Mouse (Mus musculus) stomach, embryonic 16.5 days (tissue): ENCODE data around the gene Hmga2. TPM values are rescaled to one million over a fixed set of nuclear protein-coding genes. Genes with fewer than 3 reads are reported as not detected.
"Not testable (repeated sequence)": the region's sequence is repeated elsewhere in the genome, so short reads cannot be mapped to it uniquely, and the experiment has no call there.

ENCODE experiments used
- ATAC-seq: fragments of 200-750 bp; cut with Nextera tagmentation; 2 replicates; pipeline ENCODE4 v1.8.0; 2017; ENCODE audit warnings: moderate number of reproducible peaks, moderate TSS enrichment; ENCODE audit not compliant: insufficient read depth, low FRiP score
- H3K27ac ChIP-seq: fragments of 300-500 bp; sonication (generic); 2 replicates; pipeline ENCODE4 v1.5.1; 2014; ENCODE audit warnings: low read length
- H3K27me3 ChIP-seq: fragments of 300-500 bp; sonication (generic); 2 replicates; pipeline ENCODE4 v1.6.1; 2014; ENCODE audit warnings: low read length, control low read depth, mixed read lengths; ENCODE audit not compliant: control insufficient read depth, insufficient read depth
- H3K36me3 ChIP-seq: fragments of 300-500 bp; sonication (generic); 2 replicates; pipeline ENCODE4 v1.6.1; 2014; ENCODE audit warnings: low read length; ENCODE audit not compliant: control insufficient read depth, insufficient read depth
- H3K4me1 ChIP-seq: fragments of 300-500 bp; sonication (generic); 2 replicates; pipeline ENCODE4 v1.6.1; 2014; ENCODE audit warnings: low read length, control low read depth, mixed read lengths; ENCODE audit not compliant: control insufficient read depth, insufficient read depth
- H3K4me2 ChIP-seq: fragments of 300-500 bp; sonication (generic); 2 replicates; pipeline ENCODE4 v1.6.1; 2014; ENCODE audit warnings: low read depth, low read length, mixed read lengths
- H3K4me3 ChIP-seq: fragments of 300-500 bp; sonication (generic); replicated peaks from 2 replicates; pipeline ENCODE4 v1.5.1; 2014; ENCODE audit warnings: mild to moderate bottlenecking, low read length
- H3K9ac ChIP-seq: fragments of 300-500 bp; sonication (generic); 2 replicates; pipeline ENCODE4 v1.6.1; 2014; ENCODE audit warnings: low read length
- H3K9me3 ChIP-seq: fragments of 300-500 bp; sonication (generic); replicated peaks from 2 replicates; pipeline ENCODE4 v1.6.1; 2016; ENCODE audit warnings: low read length, control low read depth; ENCODE audit not compliant: control insufficient read depth
- WGBS: fragments of 180-500 bp; shearing (Covaris S2); extraction: QIAGEN DNeasy Blood & Tissue Kit; methylation state at CpG from one replicate; pipeline ENCODE4 v1.1.7; 2014; 5-methylcytosine and 5-hydroxymethylcytosine counted together
- polyA plus RNA-seq: library from polyadenylated mRNA; unstranded; fragments of >200 nt; fragmentation: Nextera tagmentation; extraction: Ambion mirVana; gene quantifications from 2 replicates; pipeline ENCODE4 v1.2.1, GENCODE M21; 2015

Gene Hmga2
- polyA plus RNA-seq, 1 experiment from 2014 or later = 17.7 TPM

- H3K27ac ChIP-seq = 0 out of 2 replicates have a peak overlapping the region, but pooled peaks have one; percentile 2
- H3K9ac ChIP-seq = no peak overlapping the region
- no peak for ATAC-seq
- WGBS = 62% methylated on average over 21 of the region's 21 CpGs
- H3K27me3 ChIP-seq = no peaks in the 10 kb centered on the region
- no peaks in the 10 kb centered on the region for H3K9me3 ChIP-seq
- no peak overlapping the region for H3K4me2 ChIP-seq
- H3K4me1 ChIP-seq = peaks cover 32% of the 10 kb centered on the region
- no peak overlapping the region for H3K4me3 ChIP-seq
- H3K36me3 ChIP-seq = no peaks in the 10 kb centered on the region
Measured at GRCm38 (mm10) chr10:120369187-120369805, 107.0 kb downstream of the Hmga2 start.

- Histone ChIP-seq H3K27ac (peak overlapping the region; percentile 67), H3K4me1 (peaks cover 32% of the 10 kb centered on the region), H3K4me2 (peak overlapping the region; percentile 22; the same call in 1 of the 2 replicates)
- H3K36me3 ChIP-seq, H3K27me3 ChIP-seq, H3K9ac ChIP-seq, ATAC-seq, H3K9me3 ChIP-seq, H3K4me3 ChIP-seq: not testable (repeated sequence)
- WGBS = 80% methylated on average over 3 of the region's 3 CpGs
Measured at GRCm38 (mm10) chr10:120366173-120366592, 110.1 kb downstream of the Hmga2 start.

GRCm38 (mm10) chr10:120365380-120366172 lies 110.7 kb downstream of the Hmga2 start:
- no peaks in the 10 kb centered on the region; the same call in 1 of the 2 replicates for H3K36me3 ChIP-seq
- H3K9ac ChIP-seq = peak overlapping the region; percentile 46
- H3K4me2 ChIP-seq = peak overlapping the region; percentile 22
- ATAC-seq = peak; percentile 71; the same call in 1 of the 2 replicates
- H3K9me3 ChIP-seq = no peaks in the 10 kb centered on the region
- peaks cover 32% of the 10 kb centered on the region for H3K4me1 ChIP-seq
- peak overlapping the region; percentile 67 for H3K27ac ChIP-seq
- WGBS = 26% methylated on average over 24 of the region's 24 CpGs
- no peak overlapping the region; the same call in 1 of the 2 replicates for H3K4me3 ChIP-seq
- H3K27me3 ChIP-seq = no peaks in the 10 kb centered on the region

- H3K4me3 ChIP-seq = no peak overlapping the region
Measured at GRCm38 (mm10) chr10:120363983-120364582, 112.2 kb downstream of the Hmga2 start.

GRCm38 (mm10) chr10:120363298-120363982 lies 112.8 kb downstream of the Hmga2 start:
- ATAC-seq, H3K36me3 ChIP-seq, H3K4me2 ChIP-seq, H3K27me3 ChIP-seq, H3K4me3 ChIP-seq, H3K9me3 ChIP-seq, H3K9ac ChIP-seq, H3K27ac ChIP-seq: not testable (repeated sequence)
- peaks cover 25% of the 10 kb centered on the region for H3K4me1 ChIP-seq
- 78% methylated on average over 9 of the region's 11 CpGs for WGBS

More at GRCm38 (mm10) chr10:120363983-120364582, 112.2 kb downstream of the Hmga2 start:
- Histone ChIP-seq H3K9ac (no peak overlapping the region), H3K4me1 (peaks cover 26% of the 10 kb centered on the region), H3K9me3 (no peaks in the 10 kb centered on the region), H3K36me3 (no peaks in the 10 kb centered on the region; the same call in 1 of the 2 replicates), H3K27ac (no peak overlapping the region), H3K4me2 (no peak overlapping the region), H3K27me3 (no peaks in the 10 kb centered on the region)
- ATAC-seq = no peak
- 61% methylated on average over 20 of the region's 20 CpGs for WGBS

GRCm38 (mm10) chr10:120354523-120355030 lies 121.7 kb downstream of the Hmga2 start:
- H3K27ac ChIP-seq = no peak overlapping the region
- H3K4me1 ChIP-seq = 0 out of 2 replicates have a peak, but pooled peaks cover 11% of the 10 kb centered on the region
- H3K4me3 ChIP-seq = no peak overlapping the region
- no peak overlapping the region for H3K4me2 ChIP-seq
- 47% methylated on average over 13 of the region's 13 CpGs for WGBS
- H3K27me3 ChIP-seq = no peaks in the 10 kb centered on the region
- H3K9me3 ChIP-seq = no peaks in the 10 kb centered on the region
- ATAC-seq = no peak
- no peak overlapping the region for H3K9ac ChIP-seq
- H3K36me3 ChIP-seq = no peaks in the 10 kb centered on the region

GRCm38 (mm10) chr10:120345325-120345724 lies 130.9 kb downstream of the Hmga2 start:
- 89% methylated on average over 6 of the region's 6 CpGs for WGBS
- Histone ChIP-seq H3K27ac (no peak overlapping the region), H3K4me1 (no peaks in the 10 kb centered on the region), H3K4me2 (no peak overlapping the region), H3K9me3 (no peaks in the 10 kb centered on the region), H3K9ac (no peak overlapping the region), H3K4me3 (no peak overlapping the region), H3K36me3 (no peaks in the 10 kb centered on the region), H3K27me3 (no peaks in the 10 kb centered on the region)
- no peak for ATAC-seq

- no peaks in the 10 kb centered on the region for H3K4me1 ChIP-seq
- no peaks in the 10 kb centered on the region for H3K9me3 ChIP-seq
- no peak overlapping the region for H3K9ac ChIP-seq
- H3K27me3 ChIP-seq = no peaks in the 10 kb centered on the region
- no peak overlapping the region for H3K4me3 ChIP-seq
- H3K36me3 ChIP-seq = no peaks in the 10 kb centered on the region
- no peak overlapping the region for H3K27ac ChIP-seq
- WGBS = 87% methylated on average over 16 of the region's 16 CpGs
- ATAC-seq = no peak
- H3K4me2 ChIP-seq = no peak overlapping the region
Measured at GRCm38 (mm10) chr10:120344558-120345318, 131.5 kb downstream of the Hmga2 start.
